Mouse (Mus musculus) heart, adult 2 months (tissue): Measurements from ENCODE around the gene Acacb.

Experiments used
- CTCF ChIP-seq: fragments of 200-600 bp; IDR thresholded peaks from 2 replicates; pipeline ENCODE4 v1.8.1; 2022; ENCODE audit warnings: antibody characterized with exemption, mild to moderate bottlenecking, moderate library complexity
- EP300 ChIP-seq: fragments of 200-500 bp; IDR thresholded peaks from 2 replicates; pipeline ENCODE4 v1.6.1; 2011; ENCODE audit warnings: low read depth, low read length, control low read depth; ENCODE audit not compliant: insufficient read depth
- POLR2A ChIP-seq: fragments of 200-500 bp; IDR thresholded peaks from 2 replicates; pipeline ENCODE4 v1.6.1; 2011; ENCODE audit warnings: mild to moderate bottlenecking, low read depth, low read length, control low read depth; ENCODE audit not compliant: insufficient read depth

- TF ChIP-seq CTCF, result peak; percentile 69
- no peak for TF ChIP-seq POLR2A
- TF ChIP-seq EP300, result no peak
Measured at GRCm38 (mm10) chr5:114188900-114189464, 42.6 kb downstream of the Acacb start.
